Mouse (Mus musculus) neural tube, embryonic 14.5 days (tissue): ENCODE data around the gene Paxip1. TPM values are rescaled to one million over a fixed set of nuclear protein-coding genes. Genes with fewer than 3 reads are reported as not detected.

Source experiments
- ATAC-seq: fragments of 200-750 bp; cut with Nextera tagmentation; 2 replicates; pipeline ENCODE4 v1.8.0; 2017; ENCODE audit warnings: low read depth, mild to moderate bottlenecking, moderate TSS enrichment, moderate library complexity
- H3K27ac ChIP-seq: fragments of 300-500 bp; sonication (generic); 2 replicates; pipeline ENCODE4 v1.5.1; 2014; ENCODE audit warnings: low read depth, mild to moderate bottlenecking, control low read depth, low read length, moderate library complexity, mixed read lengths
- H3K27me3 ChIP-seq: fragments of 300-500 bp; sonication (generic); 2 replicates; pipeline ENCODE4 v1.6.1; 2014; ENCODE audit warnings: low read length; ENCODE audit not compliant: control insufficient read depth, insufficient read depth
- H3K36me3 ChIP-seq: fragments of 300-500 bp; sonication (generic); 2 replicates; pipeline ENCODE4 v1.6.1; 2014; ENCODE audit warnings: low read length, mixed read lengths; ENCODE audit not compliant: control insufficient read depth, insufficient read depth
- H3K4me1 ChIP-seq: fragments of 300-500 bp; sonication (generic); 2 replicates; pipeline ENCODE4 v1.6.1; 2014; ENCODE audit warnings: low read length; ENCODE audit not compliant: control insufficient read depth, insufficient read depth
- H3K4me2 ChIP-seq: fragments of 300-500 bp; sonication (generic); 2 replicates; pipeline ENCODE4 v1.6.1; 2014; ENCODE audit warnings: mild to moderate bottlenecking, low read depth, low read length, control low read depth
- H3K4me3 ChIP-seq: fragments of 300-500 bp; sonication (generic); 2 replicates; pipeline ENCODE4 v1.5.1; 2014; ENCODE audit warnings: low read depth, low read length, control low read depth, mixed read lengths
- H3K9ac ChIP-seq: fragments of 300-500 bp; sonication (generic); replicated peaks from 2 replicates; pipeline ENCODE4 v1.6.1; 2014; ENCODE audit warnings: low read depth, mild to moderate bottlenecking, control low read depth, low read length, mixed read lengths
- H3K9me3 ChIP-seq: fragments of 300-500 bp; sonication (generic); 2 replicates; pipeline ENCODE4 v1.6.1; 2016; ENCODE audit warnings: low read length; ENCODE audit not compliant: control insufficient read depth
- WGBS: fragments of 180-500 bp; shearing (Covaris S2); extraction: QIAGEN DNeasy Blood & Tissue Kit; methylation state at CpG from one replicate; pipeline ENCODE4 v1.1.7; 2014; 5-methylcytosine and 5-hydroxymethylcytosine counted together
- polyA plus RNA-seq: library from polyadenylated mRNA; unstranded; fragments of >200 nt; fragmentation: Nextera tagmentation; extraction: Ambion mirVana; gene quantifications from 2 replicates; pipeline ENCODE4 v1.2.1, GENCODE M21; 2014

The Paxip1 gene
- polyA plus RNA-seq, 1 experiment from 2014 or later: 27.3 TPM

- WGBS: 88% methylated on average over 6 of the region's 6 CpGs
These were observed 52.3 kb downstream of the Paxip1 start for GRCm38 (mm10) chr5:27739216-27739615.

GRCm38 (mm10) chr5:27737168-27737567 is 54.3 kb downstream of the Paxip1 start:
- Histone ChIP-seq H3K4me3 (no peak overlapping the region), H3K9ac (no peak overlapping the region), H3K27ac (no peak overlapping the region), H3K36me3 (peaks cover under 1% of the 10 kb centered on the region; the same call in 1 of the 2 replicates), H3K4me2 (no peak overlapping the region), H3K27me3 (no peaks in the 10 kb centered on the region), H3K4me1 (no peaks in the 10 kb centered on the region), H3K9me3 (no peaks in the 10 kb centered on the region)
- ATAC-seq: peak; percentile 44; the same call in 1 of the 2 replicates
- 18% methylated on average over 3 of the region's 3 CpGs for WGBS

More at GRCm38 (mm10) chr5:27739216-27739615, 52.3 kb downstream of the Paxip1 start:
- ATAC-seq: no peak
- H3K4me3 ChIP-seq: no peak overlapping the region
- no peak overlapping the region for H3K4me2 ChIP-seq
- no peak overlapping the region for H3K27ac ChIP-seq
- H3K9me3 ChIP-seq: no peaks in the 10 kb centered on the region
- H3K9ac ChIP-seq: no peak overlapping the region
- peaks cover 13% of the 10 kb centered on the region for H3K36me3 ChIP-seq
- no peaks in the 10 kb centered on the region for H3K4me1 ChIP-seq
- no peaks in the 10 kb centered on the region for H3K27me3 ChIP-seq

GRCm38 (mm10) chr5:27732288-27732868 is 59.1 kb downstream of the Paxip1 start:
- no peaks in the 10 kb centered on the region for H3K36me3 ChIP-seq
- no peak overlapping the region for H3K4me2 ChIP-seq
- peak overlapping the region; percentile 22; the same call in 1 of the 2 replicates for H3K27ac ChIP-seq
- no peaks in the 10 kb centered on the region for H3K27me3 ChIP-seq
- no peak overlapping the region for H3K4me3 ChIP-seq
- peak; percentile 44; the same call in 1 of the 2 replicates for ATAC-seq
- no peak overlapping the region for H3K9ac ChIP-seq
- no peaks in the 10 kb centered on the region for H3K4me1 ChIP-seq
- WGBS: 72% methylated on average over 5 of the region's 5 CpGs
- H3K9me3 ChIP-seq: no peaks in the 10 kb centered on the region

- no peaks in the 10 kb centered on the region for H3K36me3 ChIP-seq
- no peak overlapping the region for H3K27ac ChIP-seq
- no peaks in the 10 kb centered on the region for H3K4me1 ChIP-seq
- ATAC-seq: no peak
- H3K9me3 ChIP-seq: no peaks in the 10 kb centered on the region
- H3K9ac ChIP-seq: no peak overlapping the region
- H3K4me2 ChIP-seq: no peak overlapping the region
- H3K27me3 ChIP-seq: no peaks in the 10 kb centered on the region
- WGBS: 78% methylated on average over 1 of the region's 1 CpGs
- H3K4me3 ChIP-seq: no peak overlapping the region
These were observed 60.1 kb downstream of the Paxip1 start for GRCm38 (mm10) chr5:27731392-27731791.

GRCm38 (mm10) chr5:27730666-27731065 is 60.8 kb downstream of the Paxip1 start:
- Histone ChIP-seq H3K36me3 (no peaks in the 10 kb centered on the region), H3K4me3 (no peak overlapping the region), H3K27ac (no peak overlapping the region), H3K9me3 (no peaks in the 10 kb centered on the region), H3K4me1 (no peaks in the 10 kb centered on the region), H3K9ac (no peak overlapping the region), H3K27me3 (no peaks in the 10 kb centered on the region), H3K4me2 (no peak overlapping the region)
- WGBS: 75% methylated on average over 5 of the region's 5 CpGs
- ATAC-seq: no peak

- Histone ChIP-seq H3K36me3 (no peaks in the 10 kb centered on the region), H3K27me3 (no peaks in the 10 kb centered on the region), H3K4me1 (no peaks in the 10 kb centered on the region), H3K9me3 (no peaks in the 10 kb centered on the region), H3K4me2 (no peak overlapping the region), H3K27ac (no peak overlapping the region), H3K9ac (no peak overlapping the region), H3K4me3 (no peak overlapping the region)
- ATAC-seq: no peak
- 33% methylated on average over 2 of the region's 2 CpGs for WGBS
These were observed 67.0 kb downstream of the Paxip1 start for GRCm38 (mm10) chr5:27724460-27724859.

- Histone ChIP-seq H3K36me3 (no peaks in the 10 kb centered on the region), H3K9me3 (no peaks in the 10 kb centered on the region), H3K4me3 (no peak overlapping the region), H3K4me1 (no peaks in the 10 kb centered on the region), H3K4me2 (no peak overlapping the region), H3K9ac (no peak overlapping the region), H3K27me3 (no peaks in the 10 kb centered on the region), H3K27ac (no peak overlapping the region)
- 70% methylated on average over 2 of the region's 2 CpGs for WGBS
- no peak for ATAC-seq
These were observed 72.2 kb downstream of the Paxip1 start for GRCm38 (mm10) chr5:27719311-27719710.

GRCm38 (mm10) chr5:27717301-27717700 is 74.2 kb downstream of the Paxip1 start:
- Histone ChIP-seq H3K4me2 (no peak overlapping the region), H3K9me3 (no peaks in the 10 kb centered on the region), H3K27ac (no peak overlapping the region), H3K4me1 (no peaks in the 10 kb centered on the region), H3K9ac (no peak overlapping the region), H3K27me3 (no peaks in the 10 kb centered on the region), H3K4me3 (no peak overlapping the region), H3K36me3 (no peaks in the 10 kb centered on the region)
- no peak for ATAC-seq

GRCm38 (mm10) chr5:27716026-27716425 is 75.5 kb downstream of the Paxip1 start:
- 84% methylated on average over 4 of the region's 4 CpGs for WGBS
- H3K9me3 ChIP-seq: no peaks in the 10 kb centered on the region

More at GRCm38 (mm10) chr5:27716026-27716425, 75.5 kb downstream of the Paxip1 start:
- Histone ChIP-seq H3K36me3 (no peaks in the 10 kb centered on the region), H3K27me3 (no peaks in the 10 kb centered on the region), H3K9ac (no peak overlapping the region), H3K4me3 (no peak overlapping the region), H3K27ac (no peak overlapping the region), H3K4me1 (no peaks in the 10 kb centered on the region), H3K4me2 (no peak overlapping the region)
- no peak for ATAC-seq
